Mouse (Mus musculus): ENCODE results near the gene Glra4. TPM values are rescaled to one million over a fixed set of nuclear protein-coding genes. Genes with fewer than 3 reads are reported as not detected.
"Not testable (repeated sequence)": the region's sequence is repeated elsewhere in the genome, so short reads cannot be mapped to it uniquely, and the experiment has no call there.

Gene Glra4
- total and polyA plus RNA-seq, 2 experiments from 2014 or later: not detected

- Histone ChIP-seq H3K27me3 (ENCODE audit: insufficient read depth, low read length) (no peaks in the 10 kb centered on the region), H3K9ac (replicated peaks; ENCODE audit: low read length) (peak overlapping the region; percentile 68), H3K4me3 (ENCODE audit: low read length) (peak overlapping the region; percentile 56), H3K4me2 (ENCODE audit: low read depth, low read length) (peak overlapping the region; percentile 54), H3K9me3 (ENCODE audit: low read length) (no peaks in the 10 kb centered on the region), H3K27ac (peak overlapping the region; percentile 87), H3K36me3 (ENCODE audit: insufficient read depth, low read length) (no peaks in the 10 kb centered on the region), H3K4me1 (ENCODE audit: insufficient read depth, low read length) (no peaks in the 10 kb centered on the region)
- peak; percentile 42 for DNase-seq (ENCODE audit: low spot score)
- WGBS: 32% methylated on average over 15 of the region's 15 CpGs
- no peak for TF ChIP-seq CTCF (IDR thresholded peaks at IDR 0.05; ENCODE audit: low read depth)
- ATAC-seq: no peak
These were observed 39.7 kb downstream of the Glra4 start for GRCm38 (mm10) chrX:136740087-136740790.

GRCm38 (mm10) chrX:136732016-136732415 lies 47.9 kb downstream of the Glra4 start:
- ATAC-seq (no peak), DNase-seq (ENCODE audit: low spot score) (no peak)

GRCm38 (mm10) chrX:136714742-136715474 lies 65.0 kb downstream of the Glra4 start:
- DNase-seq (ENCODE audit: low spot score); H3K27me3 ChIP-seq (ENCODE audit: insufficient read depth, low read length): not testable (repeated sequence)
- 34% methylated on average over 3 of the region's 3 CpGs for WGBS

More at GRCm38 (mm10) chrX:136732016-136732415, 47.9 kb downstream of the Glra4 start:
- Histone ChIP-seq H3K4me2 (ENCODE audit: low read depth, low read length) (no peak overlapping the region), H3K27ac (no peak overlapping the region), H3K4me1 (ENCODE audit: insufficient read depth, low read length) (no peaks in the 10 kb centered on the region), H3K27me3 (ENCODE audit: insufficient read depth, low read length) (no peaks in the 10 kb centered on the region), H3K9me3 (ENCODE audit: low read length) (no peaks in the 10 kb centered on the region), H3K9ac (replicated peaks; ENCODE audit: low read length) (no peak overlapping the region), H3K36me3 (ENCODE audit: insufficient read depth, low read length) (no peaks in the 10 kb centered on the region), H3K4me3 (ENCODE audit: low read length) (no peak overlapping the region)
- TF ChIP-seq CTCF (IDR thresholded peaks at IDR 0.05; ENCODE audit: low read depth): no peak
- WGBS: 87% methylated on average over 4 of the region's 4 CpGs

GRCm38 (mm10) chrX:136708782-136709181 lies 71.2 kb downstream of the Glra4 start:
- Histone ChIP-seq H3K36me3 (ENCODE audit: insufficient read depth, low read length) (no peaks in the 10 kb centered on the region), H3K9ac (replicated peaks; ENCODE audit: low read length) (peak overlapping the region; percentile 64), H3K27me3 (ENCODE audit: insufficient read depth, low read length) (no peaks in the 10 kb centered on the region), H3K4me1 (ENCODE audit: insufficient read depth, low read length) (no peaks in the 10 kb centered on the region), H3K4me3 (ENCODE audit: low read length) (peak overlapping the region; percentile 44), H3K27ac (peak overlapping the region; percentile 86), H3K4me2 (ENCODE audit: low read depth, low read length) (peak overlapping the region; percentile 61), H3K9me3 (ENCODE audit: low read length) (no peaks in the 10 kb centered on the region)
- no peak for TF ChIP-seq CTCF (IDR thresholded peaks at IDR 0.05; ENCODE audit: low read depth)
- DNase-seq (ENCODE audit: low spot score) (peak; percentile 16), ATAC-seq (peak; percentile 52)
- WGBS: 39% methylated on average over 14 of the region's 14 CpGs

More at GRCm38 (mm10) chrX:136714742-136715474, 65.0 kb downstream of the Glra4 start:
- not testable (repeated sequence) for H3K9me3 ChIP-seq (ENCODE audit: low read length); H3K9ac ChIP-seq (replicated peaks; ENCODE audit: low read length); H3K4me3 ChIP-seq (ENCODE audit: low read length); H3K4me1 ChIP-seq (ENCODE audit: insufficient read depth, low read length); H3K36me3 ChIP-seq (ENCODE audit: insufficient read depth, low read length); H3K4me2 ChIP-seq (ENCODE audit: low read depth, low read length)
- peak overlapping the region; percentile 41; the same call in 1 of the 2 replicates for H3K27ac ChIP-seq
- peak; percentile 94 for ATAC-seq

DNA sequence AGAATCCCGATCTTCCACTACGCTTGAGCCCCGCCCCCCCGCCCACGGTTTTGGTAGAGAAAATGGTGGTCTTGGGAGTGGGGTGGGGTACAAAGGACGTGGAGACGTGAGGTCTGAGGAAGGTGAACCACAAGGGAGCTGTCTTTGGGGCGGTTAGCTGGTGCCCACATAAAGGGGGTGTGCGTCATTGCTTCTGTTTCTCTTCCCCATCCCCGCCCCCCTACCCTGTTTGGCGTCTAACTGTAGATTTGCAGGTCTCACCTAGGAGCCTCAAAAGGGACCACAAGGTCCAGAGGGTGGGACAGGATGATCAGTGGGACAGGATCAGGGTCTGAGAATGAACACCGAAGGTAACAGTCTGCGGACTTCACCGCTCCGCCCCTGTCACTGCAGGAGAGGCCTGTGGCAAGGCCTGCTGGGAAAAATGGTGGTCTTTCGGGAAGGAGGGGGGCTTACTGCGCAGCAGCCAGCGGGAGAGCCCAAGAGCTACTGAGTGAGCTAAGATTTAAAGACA lies 71.7 kb downstream of the Glra4 start:
- peak overlapping the region; percentile 64 for H3K9ac ChIP-seq (replicated peaks; ENCODE audit: low read length)
- H3K4me1 ChIP-seq (ENCODE audit: insufficient read depth, low read length): no peaks in the 10 kb centered on the region
- WGBS: 21% methylated on average over 18 of the region's 18 CpGs
- peak overlapping the region; percentile 61 for H3K4me2 ChIP-seq (ENCODE audit: low read depth, low read length)
- H3K4me3 ChIP-seq (ENCODE audit: low read length): peak overlapping the region; percentile 44
- H3K9me3 ChIP-seq (ENCODE audit: low read length): no peaks in the 10 kb centered on the region
- no peaks in the 10 kb centered on the region for H3K36me3 ChIP-seq (ENCODE audit: insufficient read depth, low read length)
- DNase-seq (ENCODE audit: low spot score) (peak; percentile 77), ATAC-seq (peak; percentile 89)
- TF ChIP-seq CTCF (IDR thresholded peaks at IDR 0.05; ENCODE audit: low read depth): no peak
- H3K27ac ChIP-seq: peak overlapping the region; percentile 86
- H3K27me3 ChIP-seq (ENCODE audit: insufficient read depth, low read length): no peaks in the 10 kb centered on the region

Other genes starting within 250 kb of the Glra4 start
- gene Kir3dl2, start 236.1 kb downstream of the Glra4 start, total RNA-seq (2014; rRNA removed): 0.29 TPM in 1 of 2 replicates, not detected in the other
- gene Kir3dl2, start 236.1 kb downstream of the Glra4 start, polyA plus RNA-seq (2015; fragmentation: Nextera tagmentation; extraction: Ambion mirVana): 0.24 and 0.26 TPM in 2 replicates
- 10.2 and 15.4 TPM in 2 replicates for gene Tceal3, start 189.3 kb downstream of the Glra4 start, total RNA-seq (2014; rRNA removed)
- 97.8 and 102 TPM in 2 replicates for gene Tceal3, start 189.3 kb downstream of the Glra4 start, polyA plus RNA-seq (2015; fragmentation: Nextera tagmentation; extraction: Ambion mirVana)
- gene Tceal1, start 72.2 kb downstream of the Glra4 start, total RNA-seq (2014; rRNA removed): 10.6 and 12.3 TPM in 2 replicates
- gene Tceal1, start 72.2 kb downstream of the Glra4 start, polyA plus RNA-seq (2015; fragmentation: Nextera tagmentation; extraction: Ambion mirVana): 22.5 and 26.8 TPM in 2 replicates
- gene Morf4l2, start 36.5 kb downstream of the Glra4 start, total RNA-seq (2014; rRNA removed): 250 and 251 TPM in 2 replicates
- gene Morf4l2, start 36.5 kb downstream of the Glra4 start, polyA plus RNA-seq (2015; fragmentation: Nextera tagmentation; extraction: Ambion mirVana): 527 and 536 TPM in 2 replicates
- gene Plp1, start 42.5 kb upstream of the Glra4 start, total RNA-seq (2014; rRNA removed): 54.3 and 64.8 TPM in 2 replicates
- gene Plp1, start 42.5 kb upstream of the Glra4 start, polyA plus RNA-seq (2015; fragmentation: Nextera tagmentation; extraction: Ambion mirVana): 46.2 and 67.2 TPM in 2 replicates
- gene Rab9b, start 88.6 kb upstream of the Glra4 start, total RNA-seq (2014; rRNA removed): 19.9 and 24.9 TPM in 2 replicates
- 13.3 and 17.3 TPM in 2 replicates for gene Rab9b, start 88.6 kb upstream of the Glra4 start, polyA plus RNA-seq (2015; fragmentation: Nextera tagmentation; extraction: Ambion mirVana)
- gene H2bfm, start 147.2 kb upstream of the Glra4 start, total RNA-seq (2014; rRNA removed): not detected in 2 replicates
- gene H2bfm, start 147.2 kb upstream of the Glra4 start, polyA plus RNA-seq (2015; fragmentation: Nextera tagmentation; extraction: Ambion mirVana): not detected in 2 replicates
- 1.0 and 6.3 TPM in 2 replicates for gene Tmsb15b2, start 195.4 kb upstream of the Glra4 start, total RNA-seq (2014; rRNA removed)
- 74.9 and 82.2 TPM in 2 replicates for gene Tmsb15b2, start 195.4 kb upstream of the Glra4 start, polyA plus RNA-seq (2015; fragmentation: Nextera tagmentation; extraction: Ambion mirVana)
- gene Tmsb15l, start 196.7 kb upstream of the Glra4 start, total RNA-seq (2014; rRNA removed): 1.7 and 4.2 TPM in 2 replicates
- gene Tmsb15l, start 196.7 kb upstream of the Glra4 start, polyA plus RNA-seq (2015; fragmentation: Nextera tagmentation; extraction: Ambion mirVana): 8.8 and 9.1 TPM in 2 replicates
- 0.68 and 19.2 TPM in 2 replicates for gene Tmsb15b1, start 196.7 kb upstream of the Glra4 start, total RNA-seq (2014; rRNA removed)
- 39.0 and 43.7 TPM in 2 replicates for gene Tmsb15b1, start 196.7 kb upstream of the Glra4 start, polyA plus RNA-seq (2015; fragmentation: Nextera tagmentation; extraction: Ambion mirVana)
- gene Zcchc18, start 213.0 kb upstream of the Glra4 start, total RNA-seq (2014; rRNA removed): 151 and 166 TPM in 2 replicates
- gene Zcchc18, start 213.0 kb upstream of the Glra4 start, polyA plus RNA-seq (2015; fragmentation: Nextera tagmentation; extraction: Ambion mirVana): 495 and 508 TPM in 2 replicates

All from hindbrain, postnatal 0 days (tissue).